Mouse (Mus musculus) heart, embryonic 12.5 days (tissue): Measurements from ENCODE around the gene Atg7. TPM values are rescaled to one million over a fixed set of nuclear protein-coding genes. Genes with fewer than 3 reads are reported as not detected.
A peak's percentile ranks its signal among the peaks of the same experiment; 100 is the strongest.

Experiments
- ATAC-seq: fragments of 200-750 bp; cut with Nextera tagmentation; 2 replicates; pipeline ENCODE4 v1.8.0; 2017; ENCODE audit warnings: moderate TSS enrichment, moderate library complexity; ENCODE audit not compliant: insufficient number of reproducible peaks, low FRiP score
- H3K27ac ChIP-seq: fragments of 300-500 bp; sonication (generic); 2 replicates; pipeline ENCODE4 v1.5.1; 2016; ENCODE audit warnings: mild to moderate bottlenecking, moderate library complexity; ENCODE audit not compliant: poor library complexity, severe bottlenecking
- H3K27me3 ChIP-seq: fragments of 300-500 bp; sonication (generic); replicated peaks from 2 replicates; pipeline ENCODE4 v1.6.1; 2016; ENCODE audit warnings: mild to moderate bottlenecking, moderate library complexity
- H3K36me3 ChIP-seq: fragments of 300-500 bp; sonication (generic); 2 replicates; pipeline ENCODE4 v1.6.1; 2016; ENCODE audit warnings: mild to moderate bottlenecking, moderate library complexity
- H3K4me1 ChIP-seq: fragments of 300-500 bp; sonication (generic); replicated peaks from 2 replicates; pipeline ENCODE4 v1.6.1; 2016; ENCODE audit warnings: mild to moderate bottlenecking
- H3K4me2 ChIP-seq: fragments of 300-500 bp; sonication (generic); 2 replicates; pipeline ENCODE4 v1.6.1; 2016; ENCODE audit warnings: mild to moderate bottlenecking, moderate library complexity
- H3K4me3 ChIP-seq: fragments of 300-500 bp; sonication (generic); 2 replicates; pipeline ENCODE4 v1.5.1; 2016; ENCODE audit warnings: mild to moderate bottlenecking
- H3K9ac ChIP-seq: fragments of 300-500 bp; sonication (generic); 2 replicates; pipeline ENCODE4 v1.6.1; 2016; ENCODE audit warnings: mild to moderate bottlenecking, moderate library complexity
- H3K9me3 ChIP-seq: fragments of 300-500 bp; sonication (generic); replicated peaks from 2 replicates; pipeline ENCODE4 v1.6.1; 2016; ENCODE audit warnings: mild to moderate bottlenecking, moderate library complexity
- WGBS: fragments of 180-500 bp; shearing (Covaris S2); methylation state at CpG from one replicate; pipeline ENCODE4 v1.1.7; 2016; 5-methylcytosine and 5-hydroxymethylcytosine counted together
- polyA plus RNA-seq: library from polyadenylated mRNA; unstranded; fragments of >200 nt; fragmentation: Nextera tagmentation; extraction: Ambion mirVana; gene quantifications from 2 replicates; pipeline ENCODE4 v1.2.1, GENCODE M21; 2016

The Atg7 gene
- polyA plus RNA-seq, 1 experiment from 2014 or later, result 18.4 TPM

GRCm38 (mm10) chr6:114804866-114805265 is 162.0 kb downstream of the Atg7 start:
- peaks cover 20% of the 10 kb centered on the region for H3K4me1 ChIP-seq
- WGBS, result 71% methylated on average over 1 of the region's 1 CpGs
- H3K27ac ChIP-seq, result no peak overlapping the region
- no peak overlapping the region for H3K4me3 ChIP-seq
- H3K27me3 ChIP-seq, result peaks cover 11% of the 10 kb centered on the region
- H3K4me2 ChIP-seq, result no peak overlapping the region
- H3K9ac ChIP-seq, result no peak overlapping the region
- H3K9me3 ChIP-seq, result no peaks in the 10 kb centered on the region
- H3K36me3 ChIP-seq, result no peaks in the 10 kb centered on the region
- no peak for ATAC-seq

- ATAC-seq, result no peak
- Histone ChIP-seq H3K36me3 (no peaks in the 10 kb centered on the region), H3K4me2 (no peak overlapping the region), H3K4me1 (peaks cover 11% of the 10 kb centered on the region), H3K9me3 (no peaks in the 10 kb centered on the region), H3K9ac (no peak overlapping the region), H3K4me3 (no peak overlapping the region), H3K27ac (no peak overlapping the region), H3K27me3 (peaks cover 11% of the 10 kb centered on the region)
- 85% methylated on average over 4 of the region's 4 CpGs for WGBS
Observed at GRCm38 (mm10) chr6:114805927-114806326, 163.0 kb downstream of the Atg7 start.

- WGBS, result 68% methylated on average over 3 of the region's 3 CpGs
- no peak overlapping the region for H3K4me3 ChIP-seq
- no peak overlapping the region for H3K27ac ChIP-seq
- H3K4me1 ChIP-seq, result no peaks in the 10 kb centered on the region
- no peaks in the 10 kb centered on the region for H3K36me3 ChIP-seq
- no peaks in the 10 kb centered on the region for H3K9me3 ChIP-seq
- no peak overlapping the region for H3K9ac ChIP-seq
- H3K4me2 ChIP-seq, result no peak overlapping the region
- no peak for ATAC-seq
- H3K27me3 ChIP-seq, result no peaks in the 10 kb centered on the region; the same call in none of the 2 replicates
Observed at GRCm38 (mm10) chr6:114807474-114807873, 164.6 kb downstream of the Atg7 start.

GRCm38 (mm10) chr6:114808654-114809430 is 165.9 kb downstream of the Atg7 start:
- H3K4me1 ChIP-seq, result no peaks in the 10 kb centered on the region
- H3K27me3 ChIP-seq, result no peaks in the 10 kb centered on the region; the same call in 1 of the 2 replicates
- H3K27ac ChIP-seq, result no peak overlapping the region
- H3K4me2 ChIP-seq, result no peak overlapping the region
- WGBS, result 88% methylated on average over 3 of the region's 3 CpGs
- no peaks in the 10 kb centered on the region for H3K36me3 ChIP-seq
- no peak overlapping the region for H3K4me3 ChIP-seq
- no peak overlapping the region for H3K9ac ChIP-seq
- ATAC-seq, result no peak
- H3K9me3 ChIP-seq, result no peaks in the 10 kb centered on the region

- Histone ChIP-seq H3K9me3 (no peaks in the 10 kb centered on the region), H3K9ac (no peak overlapping the region), H3K27ac (no peak overlapping the region), H3K27me3 (no peaks in the 10 kb centered on the region), H3K4me3 (no peak overlapping the region), H3K4me1 (no peaks in the 10 kb centered on the region; the same call in 1 of the 2 replicates), H3K4me2 (no peak overlapping the region), H3K36me3 (no peaks in the 10 kb centered on the region)
- 53% methylated on average over 1 of the region's 1 CpGs for WGBS
- ATAC-seq, result no peak
Observed at GRCm38 (mm10) chr6:114809431-114809811, 166.5 kb downstream of the Atg7 start.

- no peak overlapping the region for H3K4me2 ChIP-seq
- no peak overlapping the region for H3K27ac ChIP-seq
- H3K9me3 ChIP-seq, result peaks cover 5% of the 10 kb centered on the region
- WGBS, result 77% methylated on average over 5 of the region's 5 CpGs
- H3K4me1 ChIP-seq, result peaks cover 7% of the 10 kb centered on the region
- no peak overlapping the region for H3K9ac ChIP-seq
- no peaks in the 10 kb centered on the region for H3K36me3 ChIP-seq
- H3K27me3 ChIP-seq, result peaks cover 7% of the 10 kb centered on the region; the same call in 1 of the 2 replicates
- ATAC-seq, result no peak
- H3K4me3 ChIP-seq, result no peak overlapping the region
Observed at GRCm38 (mm10) chr6:114812322-114812721, 169.4 kb downstream of the Atg7 start.

GRCm38 (mm10) chr6:114812779-114813178 is 169.9 kb downstream of the Atg7 start:
- Histone ChIP-seq H3K27ac (no peak overlapping the region), H3K4me2 (no peak overlapping the region), H3K4me1 (peaks cover 11% of the 10 kb centered on the region)

GRCm38 (mm10) chr6:114814199-114814881 is 171.4 kb downstream of the Atg7 start:
- peaks cover 5% of the 10 kb centered on the region for H3K9me3 ChIP-seq
- H3K9ac ChIP-seq, result no peak overlapping the region
- WGBS, result 72% methylated on average over 6 of the region's 6 CpGs
- ATAC-seq, result no peak
- H3K4me2 ChIP-seq, result no peak overlapping the region
- peaks cover 7% of the 10 kb centered on the region; the same call in 1 of the 2 replicates for H3K27me3 ChIP-seq
- no peaks in the 10 kb centered on the region for H3K36me3 ChIP-seq
- H3K27ac ChIP-seq, result no peak overlapping the region
- H3K4me1 ChIP-seq, result peaks cover 26% of the 10 kb centered on the region
- no peak overlapping the region for H3K4me3 ChIP-seq

More at GRCm38 (mm10) chr6:114812779-114813178, 169.9 kb downstream of the Atg7 start:
- H3K36me3 ChIP-seq, result no peaks in the 10 kb centered on the region
- no peak overlapping the region for H3K4me3 ChIP-seq
- no peak for ATAC-seq
- H3K9me3 ChIP-seq, result peaks cover 5% of the 10 kb centered on the region
- H3K27me3 ChIP-seq, result peaks cover 7% of the 10 kb centered on the region; the same call in 1 of the 2 replicates
- WGBS, result 88% methylated on average over 4 of the region's 4 CpGs
- no peak overlapping the region for H3K9ac ChIP-seq

- H3K36me3 ChIP-seq, result no peaks in the 10 kb centered on the region
- no peak overlapping the region for H3K4me3 ChIP-seq
- ATAC-seq, result no peak
- no peak overlapping the region for H3K4me2 ChIP-seq
- H3K27me3 ChIP-seq, result peaks cover 7% of the 10 kb centered on the region; the same call in 1 of the 2 replicates
- H3K9me3 ChIP-seq, result peaks cover 5% of the 10 kb centered on the region
- H3K27ac ChIP-seq, result no peak overlapping the region; the same call in 1 of the 2 replicates
- H3K4me1 ChIP-seq, result peaks cover 33% of the 10 kb centered on the region
- H3K9ac ChIP-seq, result no peak overlapping the region
- 96% methylated on average over 5 of the region's 5 CpGs for WGBS
Observed at GRCm38 (mm10) chr6:114814882-114815650, 172.2 kb downstream of the Atg7 start.

GRCm38 (mm10) chr6:114817948-114818347 is 175.1 kb downstream of the Atg7 start:
- ATAC-seq, result peak; percentile 57

GRCm38 (mm10) chr6:114818471-114818870 is 175.6 kb downstream of the Atg7 start:
- H3K4me1 ChIP-seq, result peaks cover 60% of the 10 kb centered on the region
- 43% methylated on average over 6 of the region's 6 CpGs for WGBS
- H3K9me3 ChIP-seq, result peaks cover 11% of the 10 kb centered on the region
- peaks cover 7% of the 10 kb centered on the region; the same call in 1 of the 2 replicates for H3K27me3 ChIP-seq
- H3K9ac ChIP-seq, result no peak overlapping the region
- peak overlapping the region; percentile 81 for H3K27ac ChIP-seq
- peak; percentile 77 for ATAC-seq
- no peak overlapping the region for H3K4me2 ChIP-seq
- H3K36me3 ChIP-seq, result no peaks in the 10 kb centered on the region
- H3K4me3 ChIP-seq, result no peak overlapping the region

More at GRCm38 (mm10) chr6:114817948-114818347, 175.1 kb downstream of the Atg7 start:
- H3K9me3 ChIP-seq, result peaks cover 10% of the 10 kb centered on the region
- 12% methylated on average over 11 of the region's 11 CpGs for WGBS
- peaks cover 57% of the 10 kb centered on the region for H3K4me1 ChIP-seq
- peak overlapping the region; percentile 81 for H3K27ac ChIP-seq
- H3K27me3 ChIP-seq, result peaks cover 7% of the 10 kb centered on the region; the same call in 1 of the 2 replicates
- H3K4me2 ChIP-seq, result no peak overlapping the region
- no peak overlapping the region for H3K9ac ChIP-seq
- H3K4me3 ChIP-seq, result no peak overlapping the region
- no peaks in the 10 kb centered on the region for H3K36me3 ChIP-seq
